Mouse (Mus musculus) heart, adult 2 months (tissue): ENCODE measurements around the gene Esd.

ENCODE experiments used
- CTCF ChIP-seq: fragments of 200-600 bp; IDR thresholded peaks from 2 replicates; pipeline ENCODE4 v1.8.1; 2022; ENCODE audit warnings: antibody characterized with exemption, mild to moderate bottlenecking, moderate library complexity
- EP300 ChIP-seq: fragments of 200-500 bp; IDR thresholded peaks from 2 replicates; pipeline ENCODE4 v1.6.1; 2011; ENCODE audit warnings: low read depth, low read length, control low read depth; ENCODE audit not compliant: insufficient read depth

- peak; percentile 72; the same call in 1 of the 2 replicates for TF ChIP-seq EP300
- peak; percentile 97 for TF ChIP-seq CTCF
Observed at GRCm38 (mm10) chr14:74764191-74764918, 32.3 kb downstream of the Esd start.
